In the genomic region with DNA sequence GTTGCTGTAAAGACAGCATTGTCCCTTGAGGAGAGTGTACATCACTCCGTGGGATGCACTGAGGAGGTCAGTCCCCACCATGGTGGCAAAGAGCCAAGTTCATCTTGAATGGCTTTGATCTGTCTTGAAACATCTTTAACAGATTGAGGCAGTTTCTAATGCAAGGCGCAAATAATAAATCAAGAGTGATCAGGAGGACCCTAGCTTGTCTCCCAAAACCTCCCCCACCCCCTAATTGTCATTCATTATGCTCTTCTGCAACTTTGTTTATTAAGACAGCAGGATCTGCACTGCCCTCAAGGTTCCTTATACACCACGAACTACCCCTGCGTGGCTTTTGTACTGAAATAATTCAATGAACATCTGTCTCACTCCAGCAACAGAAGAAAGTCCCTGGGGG, we compare ENCODE assay signal across 8 mouse cellular contexts. TPM values are rescaled to one million over a fixed set of nuclear protein-coding genes. Genes with fewer than 3 reads are reported as not detected.
DNase-seq lines count a peak whose midpoint lies in the region; ATAC-seq and TF ChIP-seq lines count a peak whose summit lies in the region.

A gene (plus strand): TSS at position 301 of the 400 bp plus-strand sequence.

- DNase-seq in spleen, adult 2 months (ENCODE audit: low read depth in 1 of 2, low spot score in 2 of 2): no peak
- no peak for DNase-seq in spleen, postnatal 14 days (ENCODE audit: low spot score in 2 of 2)
- DNase-seq in left cerebral cortex, adult 8-10 months (ENCODE audit: low spot score in 2 of 2): peak in 1 of 2 experiments; percentile 2
- no peak for DNase-seq in spleen, postnatal 10 days (ENCODE audit: low spot score in 2 of 2)
- DNase-seq in frontal cortex, postnatal 25 days (ENCODE audit: low spot score in 2 of 2): no peak

- H3K9me3 ChIP-seq in heart, embryonic 11.5 days (replicated peaks; ENCODE audit: control insufficient read depth, low read length): no peaks in the 10 kb centered on the region

- H3K4me1 ChIP-seq in spleen, adult 2 months (ENCODE audit: control insufficient read depth, insufficient read depth, insufficient read length): peaks cover 4% of the 10 kb centered on the region; the same call in 1 of the 2 replicates
- H3K4me1 ChIP-seq in cortical plate, adult 2 months (ENCODE audit: control insufficient read depth, insufficient read depth, low read length): no peaks in the 10 kb centered on the region; the same call in 1 of the 2 replicates
- H3K4me1 ChIP-seq in heart, embryonic 11.5 days (ENCODE audit: control insufficient read depth, insufficient read depth, low read length): 0 out of 2 replicates have a peak, but pooled peaks cover 6% of the 10 kb centered on the region

- peaks cover 1% of the 10 kb centered on the region; the same call in 1 of the 2 replicates for H3K36me3 ChIP-seq in spleen, adult 2 months (ENCODE audit: control insufficient read depth, insufficient read depth, low read length)
- no peaks in the 10 kb centered on the region for H3K36me3 ChIP-seq in heart, embryonic 11.5 days (ENCODE audit: control insufficient read depth, insufficient read depth, low read length)
- H3K36me3 ChIP-seq in myocyte (ENCODE audit: control insufficient read depth, insufficient read depth): no peaks in the 10 kb centered on the region

- ATAC-seq in heart, embryonic 11.5 days (replicated peaks; ENCODE audit: insufficient number of reproducible peaks, low FRiP score, low TSS enrichment): no peak

- TF ChIP-seq POLR2A in spleen, adult 2 months (IDR thresholded peaks at IDR 0.05; ENCODE audit: low read depth, low read length): no peak
- no peak for TF ChIP-seq POLR2A in cortical plate, adult 2 months (IDR thresholded peaks at IDR 0.05; ENCODE audit: extremely low read depth, insufficient read depth, low read length)
- TF ChIP-seq POLR2A in myocyte (IDR thresholded peaks at IDR 0.05; ENCODE audit: insufficient read length, low read depth): no peak

- peak within 1 kb of the TSS; percentile 12; the same call in 1 of the 2 replicates for H3K4me3 ChIP-seq in spleen, adult 2 months (ENCODE audit: extremely low read depth, insufficient read depth, insufficient read length)
- H3K4me3 ChIP-seq in cortical plate, adult 2 months (ENCODE audit: insufficient read depth, low read length): peak within 1 kb of the TSS; percentile 71; the same call in 1 of the 2 replicates
- H3K4me3 ChIP-seq in heart, embryonic 11.5 days (ENCODE audit: low read depth, low read length): peak within 1 kb of the TSS; percentile 67
- no peak within 1 kb of the TSS for H3K4me3 ChIP-seq in myocyte

- no peak within 1 kb of the TSS for H3ac ChIP-seq in myocyte (ENCODE audit: control insufficient read depth, insufficient read length)

- no peaks in the 10 kb centered on the region for H3K79me2 ChIP-seq in myocyte (ENCODE audit: control insufficient read depth, insufficient read depth)

- H3K27ac ChIP-seq in spleen, adult 2 months (ENCODE audit: insufficient read depth, low read length): no peak within 1 kb of the TSS
- H3K27ac ChIP-seq in cortical plate, adult 2 months (ENCODE audit: insufficient read depth, low read length): no peak within 1 kb of the TSS
- no peak within 1 kb of the TSS for H3K27ac ChIP-seq in heart, embryonic 11.5 days (ENCODE audit: low read depth, low read length)

- peak within 1 kb of the TSS; percentile 94 for H3K4me2 ChIP-seq in heart, embryonic 11.5 days
- no peak within 1 kb of the TSS for H3K4me2 ChIP-seq in myocyte (ENCODE audit: low read depth)

- TF ChIP-seq CTCF in spleen, adult 2 months (IDR thresholded peaks at IDR 0.05; ENCODE audit: extremely low read depth, insufficient read depth, insufficient read length, insufficient replicate concordance): no peak
- TF ChIP-seq CTCF in cortical plate, adult 2 months (IDR thresholded peaks at IDR 0.05; ENCODE audit: extremely low read depth, insufficient read depth, low read length): no peak

- H3K9ac ChIP-seq in heart, embryonic 11.5 days (ENCODE audit: low read depth, low read length): 0 out of 2 replicates have a peak within 1 kb of the TSS, but pooled peaks have one; percentile 88

- WGBS in spleen, adult 2 months: 73% methylated on average over 4 of the region's 4 CpGs
- 72% methylated on average over 4 of the region's 4 CpGs for WGBS in heart, embryonic 11.5 days (ENCODE audit: insufficient replicate concordance)

- H3K27me3 ChIP-seq in spleen, adult 2 months (ENCODE audit: control insufficient read depth, insufficient read depth, low read length): no peaks in the 10 kb centered on the region
- H3K27me3 ChIP-seq in heart, embryonic 11.5 days (ENCODE audit: control insufficient read depth, insufficient read depth, low read length): no peaks in the 10 kb centered on the region
- H3K27me3 ChIP-seq in myocyte (ENCODE audit: control insufficient read depth, insufficient read depth, insufficient read length): no peaks in the 10 kb centered on the region

TF ChIP-seq in myocyte, 11 proteins besides CTCF, POLR2A, EP300 and RAD21:
- TF ChIP-seq MYOG (IDR thresholded peaks at IDR 0.05; ENCODE audit: control insufficient read depth in 1 of 3, insufficient read depth in 1 of 3, insufficient read length in 2 of 3, low read depth in 2 of 3): no peak
- no peak for TF ChIP-seq CEBPB (IDR thresholded peaks at IDR 0.05; ENCODE audit: insufficient read depth, poor library complexity, severe bottlenecking)
- TF ChIP-seq SRF (IDR thresholded peaks at IDR 0.05; ENCODE audit: control insufficient read depth, insufficient read length, low read depth): no peak
- no peak for TF ChIP-seq USF1 (IDR thresholded peaks at IDR 0.05; ENCODE audit: low read depth)
- no peak for TF ChIP-seq MYOD1 (IDR thresholded peaks at IDR 0.05; ENCODE audit: control insufficient read depth in 1 of 3, insufficient read length in 2 of 3, low read depth in 2 of 3)
- TF ChIP-seq TCF12 (IDR thresholded peaks at IDR 0.05; ENCODE audit: insufficient read depth, poor library complexity, severe bottlenecking): no peak
- no peak for TF ChIP-seq MAX (IDR thresholded peaks at IDR 0.05; ENCODE audit: low read depth)
- TF ChIP-seq POLR2AphosphoS2 (IDR thresholded peaks at IDR 0.05; ENCODE audit: insufficient read length, low read depth): no peak
- TF ChIP-seq TCF3 (IDR thresholded peaks at IDR 0.05; ENCODE audit: insufficient read length, low read depth): no peak
- TF ChIP-seq E2F4 (IDR thresholded peaks at IDR 0.05; ENCODE audit: insufficient read depth): no peak
- TF ChIP-seq REST (IDR thresholded peaks at IDR 0.05; ENCODE audit: insufficient read depth, insufficient read length): no peak

RNA-seq across cellular contexts. Expression of the gene that starts here (rescaled TPM):
- 30.3 and 36.2 TPM in 2 replicates for polyA plus RNA-seq in spleen, adult 2 months (2012; rRNA removed)
- 121 and 132 TPM in 2 replicates for polyA plus RNA-seq in cortical plate, adult 2 months (2012; rRNA removed)
- 61.0 and 65.9 TPM in 2 replicates for polyA plus RNA-seq in heart, embryonic 11.5 days (2014; fragmentation: Nextera tagmentation; extraction: Ambion mirVana)
- total RNA-seq in left cerebral cortex, adult 8-10 months (2022): 10 to 100 TPM; 62.5 to 78.2 (median 70.5) TPM
- polyA plus RNA-seq in myocyte (2012; fragmentation: generic; extraction: Trizol): 19.9 TPM
